Mouse (Mus musculus): ENCODE results near the gene Mcm9.
"Not testable (repeated sequence)": the region's sequence is repeated elsewhere in the genome, so short reads cannot be mapped to it uniquely, and the experiment has no call there.

Gene Mcm9

DNA sequence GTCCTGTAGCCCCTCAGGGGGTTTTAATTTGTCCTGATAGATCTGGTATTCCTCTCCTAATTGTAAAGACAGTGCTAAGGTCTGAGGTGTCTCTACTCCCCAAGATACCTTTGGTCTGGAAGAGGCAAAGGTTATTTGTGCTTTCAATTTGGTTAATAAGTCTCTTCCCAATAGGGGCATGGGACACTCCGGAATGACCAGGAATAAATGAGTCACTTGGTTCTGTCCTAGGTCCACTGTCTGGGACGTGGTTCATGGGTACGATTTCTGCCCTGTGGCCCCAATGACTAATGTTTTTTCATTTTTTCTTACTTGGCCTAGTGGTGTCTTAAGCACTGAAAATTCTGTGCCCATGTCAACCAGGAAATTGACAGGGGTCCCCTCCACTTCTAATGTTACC lies 134.9 kb downstream of the Mcm9 start:
- DNase-seq = not testable (repeated sequence)

DNA sequence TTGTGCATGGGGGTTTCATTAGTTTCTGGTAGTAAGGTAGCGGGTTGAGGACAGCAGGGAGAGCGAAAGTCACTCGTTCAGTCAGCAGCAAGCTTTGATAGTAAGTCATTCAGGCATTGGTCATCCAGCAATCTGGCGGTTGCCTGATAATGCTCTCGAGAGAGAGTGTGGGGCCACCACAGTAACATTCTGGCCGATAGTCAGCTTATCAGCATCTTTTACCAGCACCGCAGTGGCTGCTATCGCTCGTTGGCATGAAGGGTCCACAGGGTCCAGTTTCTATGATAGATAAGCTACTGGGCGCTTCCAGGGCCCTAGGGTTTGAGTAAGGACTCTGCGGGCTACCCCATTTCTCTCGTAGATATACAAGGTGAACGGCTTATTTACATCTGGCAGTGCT lies 136.3 kb downstream of the Mcm9 start:
- no peak for DNase-seq

Data from layer of hippocampus, adult 9-11 months (tissue).